Mouse (Mus musculus) spleen, postnatal 4 days (tissue): Measurements from ENCODE around the gene Trim2.

Experiments used
- DNase-seq, 2 experiments: peaks; one replicate each; pipeline ENCODE4 v3.0.0; 2022; ENCODE audit warnings: low spot score in 2 of 2

The Trim2 gene

DNA sequence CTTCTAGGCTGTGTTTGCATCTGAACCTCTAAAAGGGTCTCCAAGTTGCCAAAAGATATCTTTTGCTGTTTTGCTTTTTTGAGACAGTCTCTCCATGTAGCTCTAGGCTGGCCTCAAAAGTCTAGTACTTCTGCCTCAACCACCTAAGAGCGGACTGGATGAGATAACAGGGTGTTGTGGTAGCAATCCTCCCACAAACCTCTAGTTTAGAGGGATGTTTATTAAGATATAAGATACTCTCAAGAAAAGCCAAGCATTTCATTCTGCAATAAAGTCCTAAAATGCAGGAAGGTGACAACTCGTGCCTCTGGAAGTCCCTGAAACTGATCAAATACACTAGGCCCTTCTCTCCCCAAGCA is 52.2 kb downstream of the Trim2 start:
- DNase-seq = no peak

- no peak for DNase-seq
Measured at GRCm38 (mm10) chr3:84253655-84254519, 52.8 kb downstream of the Trim2 start.

DNA sequence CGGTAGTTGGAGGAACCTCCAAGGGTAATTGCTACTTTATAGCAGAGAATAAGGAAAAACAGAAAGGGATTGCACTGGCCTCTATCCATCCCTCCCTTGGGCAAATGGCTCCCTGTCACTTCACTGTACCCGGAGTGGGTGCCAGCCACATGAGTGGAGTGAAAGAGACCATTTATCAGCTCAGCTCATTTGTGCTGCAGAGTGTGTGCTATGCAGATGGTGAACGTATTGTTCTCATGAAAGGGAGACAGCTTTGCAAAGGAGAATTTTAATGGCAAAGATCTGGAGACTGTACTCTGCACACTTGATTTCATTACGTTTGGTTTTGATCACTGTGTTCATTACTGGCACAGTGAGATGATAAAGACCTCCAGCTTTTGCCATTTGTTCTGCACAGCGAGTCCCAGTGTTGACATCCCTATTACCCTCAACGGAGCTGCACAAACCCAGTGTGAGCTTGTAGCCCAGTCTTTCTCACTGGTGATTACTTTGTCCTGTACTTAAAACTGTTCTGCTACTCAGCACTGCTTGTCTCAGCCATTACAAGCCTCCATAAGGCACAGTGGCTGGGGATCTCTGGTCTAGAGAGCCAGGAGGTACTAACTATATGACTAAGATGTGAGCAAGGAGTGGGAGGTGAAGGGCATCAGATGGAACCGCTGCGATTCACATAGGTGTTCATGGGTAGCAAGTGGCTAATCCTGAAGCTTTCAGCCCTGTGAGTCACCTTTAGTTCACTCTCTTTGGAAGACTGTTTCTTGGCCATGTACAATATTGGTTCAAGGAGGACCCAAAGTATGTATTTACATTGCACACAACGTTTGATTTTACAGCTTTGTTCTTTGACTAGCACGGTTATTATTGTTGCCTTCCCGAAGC is 53.7 kb downstream of the Trim2 start:
- no peak for DNase-seq

DNA sequence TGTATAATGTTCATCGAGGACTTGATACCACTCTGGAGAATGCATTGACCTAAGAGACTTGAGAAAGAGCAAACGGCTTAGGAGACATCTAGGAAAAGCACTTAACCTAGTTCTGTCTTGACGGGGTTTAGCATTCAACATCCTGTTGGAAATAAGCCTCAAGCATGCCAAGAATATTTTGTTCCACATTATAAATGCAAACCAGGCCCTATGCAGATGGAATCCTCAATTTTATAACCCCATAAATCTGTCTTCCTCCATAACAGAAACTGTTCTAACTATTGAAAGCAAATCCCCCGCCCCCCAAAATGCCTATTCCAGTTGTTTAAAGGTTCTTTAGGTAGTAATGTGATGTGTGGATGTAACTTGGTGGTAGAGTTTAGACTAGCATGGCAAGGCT is 55.0 kb downstream of the Trim2 start:
- no peak for DNase-seq

DNA sequence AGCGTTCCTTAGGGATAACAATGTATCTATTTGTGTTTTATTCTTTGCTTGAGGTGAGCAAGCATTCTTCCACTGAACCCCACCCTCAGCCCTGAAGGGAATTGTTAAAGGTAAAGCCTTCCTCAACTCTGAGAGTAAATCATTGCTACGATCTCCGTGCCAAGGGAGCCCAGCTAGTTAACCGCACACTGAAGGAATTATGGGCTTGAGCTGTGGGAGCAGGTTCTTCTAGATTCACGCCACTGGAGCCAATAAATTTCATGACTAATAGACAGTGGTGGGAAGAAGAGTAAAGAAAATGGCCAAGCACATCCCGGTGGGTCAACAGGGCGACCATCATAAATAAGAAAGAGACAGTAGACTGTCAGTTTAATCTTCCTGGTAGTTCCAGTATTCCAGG is 56.4 kb downstream of the Trim2 start:
- DNase-seq = no peak

DNA sequence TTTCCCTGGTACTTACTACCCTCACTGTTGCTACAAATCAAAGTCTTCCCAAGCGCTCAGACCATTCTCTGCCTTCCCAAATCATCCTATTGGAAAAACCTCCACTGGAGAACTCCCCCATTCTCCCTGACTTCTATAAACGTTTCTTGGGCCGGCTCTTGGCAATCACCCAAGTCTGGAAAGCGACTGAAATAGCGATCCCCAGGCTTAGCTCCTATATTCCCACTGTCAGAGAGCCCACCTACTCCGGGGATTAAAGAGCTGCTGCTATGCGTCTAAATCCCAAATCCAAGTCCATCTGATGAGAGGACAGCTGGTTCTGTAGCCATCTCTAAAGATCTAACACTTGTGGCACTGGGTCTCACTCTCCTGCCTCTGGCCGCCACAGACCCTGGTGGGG is 58.9 kb downstream of the Trim2 start:
- DNase-seq = no peak

- no peak for DNase-seq
Measured at GRCm38 (mm10) chr3:84246421-84246861, 60.2 kb downstream of the Trim2 start.

DNA sequence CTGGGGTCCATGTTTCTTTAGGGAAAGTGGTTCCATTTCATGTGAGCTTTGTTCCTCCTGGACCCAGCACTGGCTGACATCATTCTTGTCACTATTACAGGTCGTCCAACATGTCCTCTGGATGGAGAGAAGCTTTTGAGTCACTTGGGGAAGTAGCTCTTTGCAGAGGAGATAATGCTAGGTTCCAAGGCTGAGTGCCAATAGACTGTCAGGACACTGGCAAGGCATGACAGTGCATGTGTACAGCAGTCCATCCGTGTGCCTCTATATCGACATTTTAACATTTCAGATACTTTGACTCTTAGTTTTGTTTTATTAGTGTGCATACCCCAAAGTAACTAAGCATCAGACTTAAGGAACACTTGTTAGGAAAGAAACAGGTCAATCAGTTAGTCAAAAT is 63.6 kb downstream of the Trim2 start:
- DNase-seq = no peak

DNA sequence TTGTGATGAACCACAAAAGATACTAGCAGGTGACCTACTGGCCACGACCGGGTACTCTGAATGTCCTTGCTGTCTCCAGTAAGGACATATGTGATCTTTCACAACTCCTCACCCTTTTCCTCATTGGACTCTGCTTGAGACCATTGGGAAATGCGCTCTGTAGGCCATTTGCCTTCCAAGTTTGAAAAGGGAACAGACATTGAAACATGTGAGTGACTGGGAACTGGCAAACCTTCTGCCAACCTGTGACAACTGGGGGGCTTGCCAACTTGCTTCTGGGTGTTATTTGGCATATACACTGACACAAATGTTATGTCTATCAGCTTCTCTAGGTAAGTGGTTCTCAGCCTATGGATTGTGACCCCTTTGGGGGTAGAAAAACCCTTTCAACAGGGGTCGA is 64.2 kb downstream of the Trim2 start:
- no peak for DNase-seq

GRCm38 (mm10) chr3:84241098-84241497 is 65.6 kb downstream of the Trim2 start:
- no peak for DNase-seq

- no peak for DNase-seq
Measured at GRCm38 (mm10) chr3:84235420-84236304, 71.0 kb downstream of the Trim2 start.

DNA sequence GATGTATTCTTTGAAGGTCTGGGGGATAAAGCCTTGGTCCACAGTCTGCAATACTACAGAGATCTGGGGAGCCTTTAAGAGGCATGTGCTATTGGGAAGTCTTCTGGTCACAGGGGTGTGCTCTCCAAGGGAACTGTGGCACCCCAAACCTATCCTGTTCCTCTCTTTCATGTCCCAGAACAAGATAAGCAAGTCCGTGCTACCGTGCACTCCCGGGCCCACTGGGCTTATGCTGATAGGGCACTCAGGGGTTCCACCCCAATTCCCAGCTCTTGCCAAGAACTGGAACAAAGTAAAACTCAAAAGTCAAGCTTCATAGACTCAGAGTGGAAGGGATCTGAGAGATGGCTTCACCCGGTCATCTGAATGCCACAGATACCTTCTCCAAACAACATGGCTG is 72.1 kb downstream of the Trim2 start:
- no peak for DNase-seq

DNA sequence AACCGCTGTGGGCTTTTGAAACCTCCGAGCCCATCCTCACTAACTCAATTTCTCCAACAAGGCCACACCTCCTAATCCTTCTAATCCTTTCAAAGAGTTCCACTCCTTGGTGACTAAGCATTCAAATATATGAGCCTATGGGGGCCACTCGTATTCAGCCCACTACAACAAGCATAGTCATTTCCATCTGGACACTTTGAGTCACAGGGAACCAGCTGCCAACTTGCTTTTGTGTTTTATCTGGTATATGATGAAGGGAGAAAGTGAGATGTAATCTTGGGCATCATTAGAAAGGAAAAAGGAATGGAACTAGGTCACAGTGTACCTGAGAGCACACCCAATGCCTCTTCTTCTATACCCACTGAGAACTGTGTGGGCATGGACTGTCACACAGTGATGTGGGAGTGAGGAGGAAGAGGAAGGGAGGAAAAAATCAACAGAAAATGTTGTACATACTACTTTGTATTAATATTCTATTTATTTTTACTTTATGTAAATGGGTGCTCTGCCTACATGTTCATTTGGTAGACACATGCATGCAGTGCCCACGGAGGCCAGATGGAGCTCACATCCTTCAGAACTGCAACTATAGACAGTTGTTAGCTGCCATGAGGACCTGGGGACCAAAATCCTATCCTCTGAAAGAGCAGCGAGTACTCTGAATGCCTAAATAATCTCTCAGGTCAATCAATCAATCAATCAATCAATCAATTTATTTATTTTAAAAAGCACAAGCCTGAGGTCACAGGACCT is 72.8 kb downstream of the Trim2 start:
- DNase-seq = no peak

DNA sequence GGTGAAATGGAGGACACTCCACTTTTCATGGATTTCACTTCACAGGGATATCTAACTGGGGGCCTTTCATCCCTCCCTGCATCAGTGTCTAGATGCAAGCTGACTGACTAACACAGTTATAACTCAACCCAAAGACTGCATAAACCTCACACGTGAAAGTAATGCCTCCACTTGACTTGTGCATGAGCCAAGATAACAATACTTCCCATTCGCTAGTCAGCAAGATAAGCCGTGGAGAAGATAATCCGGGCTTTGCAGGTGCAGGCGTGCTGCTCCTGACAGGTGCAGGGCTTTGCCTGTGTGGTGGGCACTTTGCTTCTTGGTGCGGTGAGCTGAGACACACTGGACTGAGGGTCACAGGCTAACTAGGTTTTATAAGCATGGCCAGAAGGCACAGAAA is 74.4 kb downstream of the Trim2 start:
- DNase-seq = no peak

- peak; percentile 57 to 73 for DNase-seq
Measured at GRCm38 (mm10) chr3:84230988-84231387, 75.7 kb downstream of the Trim2 start.

DNA sequence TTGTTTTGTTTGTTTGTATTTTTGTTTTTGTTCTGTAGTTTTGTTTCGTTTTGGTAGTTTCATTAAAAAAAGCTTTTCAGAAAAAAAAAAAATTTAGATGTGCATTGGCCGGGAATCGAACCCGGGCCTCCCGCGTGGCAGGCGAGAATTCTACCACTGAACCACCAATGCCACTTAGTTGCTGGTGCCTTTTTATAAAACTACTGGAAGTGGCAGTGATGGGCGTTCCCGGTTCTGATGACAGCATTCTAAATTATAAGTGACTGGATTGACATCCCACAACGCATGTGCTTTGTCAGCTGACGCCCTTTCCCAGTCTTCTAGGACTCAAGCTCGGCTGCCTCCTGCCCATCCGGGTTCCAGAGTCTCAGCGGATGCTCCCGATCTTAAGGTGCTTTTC is 77.8 kb downstream of the Trim2 start:
- no peak for DNase-seq

GRCm38 (mm10) chr3:84228203-84228870 is 78.3 kb downstream of the Trim2 start:
- DNase-seq = peak; percentile 58 to 75

DNA sequence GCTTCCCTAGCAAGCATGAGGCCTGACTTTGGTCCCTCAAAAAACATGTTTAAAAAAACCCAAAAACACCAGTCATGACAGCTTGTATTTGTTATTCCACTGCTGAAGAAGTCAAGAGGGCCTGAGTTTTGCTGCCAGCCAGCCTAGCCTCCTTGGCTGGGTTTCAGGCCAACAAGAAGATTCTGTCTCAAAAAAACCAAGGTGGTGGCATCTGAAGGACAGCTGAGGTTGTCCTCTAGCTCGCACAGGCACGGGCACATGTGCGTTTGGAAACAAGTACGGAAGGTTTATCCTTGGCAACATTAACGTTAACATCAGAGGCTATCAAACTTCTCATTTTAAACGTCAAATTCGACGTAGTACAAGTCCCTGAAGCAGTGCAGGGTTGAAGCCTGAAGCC is 79.0 kb downstream of the Trim2 start:
- DNase-seq = no peak

GRCm38 (mm10) chr3:84224982-84225381 is 81.7 kb downstream of the Trim2 start:
- DNase-seq = no peak

DNA sequence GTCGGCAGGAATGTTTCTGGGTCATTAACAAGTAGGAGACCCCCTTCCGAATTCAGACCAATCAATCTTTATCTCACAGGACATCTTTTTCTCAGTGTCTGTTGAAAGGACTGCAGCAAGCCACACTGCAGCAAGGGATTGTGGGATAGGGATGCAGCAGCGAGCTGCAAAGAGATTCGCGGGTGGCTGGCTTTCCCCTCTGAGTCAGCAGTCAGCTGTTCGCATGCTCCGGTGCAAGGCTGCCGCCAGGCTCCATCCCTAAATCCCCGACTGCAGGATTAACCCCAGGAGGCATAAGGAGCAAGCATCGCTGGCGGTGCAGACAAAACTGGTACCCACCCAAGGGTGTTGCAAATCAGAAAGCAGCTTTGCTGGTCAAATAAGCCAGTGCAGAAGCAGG is 85.9 kb downstream of the Trim2 start:
- DNase-seq = no peak

GRCm38 (mm10) chr3:84220326-84220725 is 86.4 kb downstream of the Trim2 start:
- DNase-seq = no peak
